Comparison of ENCODE assay signal across 25 mouse cellular contexts in genomic region chr10:71351301-71351700, GRCm38 (mm10).
"Had no signal": no experiment of that assay in that cellular context is flagged by ENCODE, and none has a peak within 500 bp of the region (broad histone marks: within the 10 kb centered on the region; RNA-seq: fewer than 3 reads in every experiment).

No protein-coding gene starts in this region.

- H3K9ac ChIP-seq: heart, embryonic 12.5 days; hindbrain, embryonic 13.5 days; hindbrain, embryonic 15.5 days; kidney, embryonic 15.5 days; limb, embryonic 13.5 days; limb, embryonic 15.5 days had no signal

- H3K4me2 ChIP-seq: heart, embryonic 12.5 days; hindbrain, embryonic 13.5 days; hindbrain, embryonic 15.5 days; kidney, embryonic 15.5 days; limb, embryonic 13.5 days; limb, embryonic 15.5 days had no signal

- DNase-seq: gastrocnemius, adult 2 months; gastrocnemius, postnatal 10 days; gastrocnemius, postnatal 25 days; heart, adult 18-20 months; heart, postnatal 10 days; heart, postnatal 4 days; kidney, adult 11 months; kidney, adult 2 months; kidney, adult 9 months; kidney, postnatal 14 days; kidney, postnatal 36 days; layer of hippocampus, adult 9-11 months; layer of hippocampus, postnatal 36 days; left cerebral cortex, postnatal 4 days had no signal

- ATAC-seq: hindbrain, postnatal 0 days; intestine, embryonic 16.5 days had no signal

- H3K9me3 ChIP-seq: heart, embryonic 10.5 days; heart, embryonic 12.5 days; hindbrain, embryonic 10.5 days; hindbrain, embryonic 13.5 days; hindbrain, embryonic 15.5 days; kidney, embryonic 15.5 days; limb, embryonic 13.5 days; limb, embryonic 15.5 days had no signal

- H3K36me3 ChIP-seq: heart, embryonic 12.5 days; hindbrain, embryonic 15.5 days; limb, embryonic 13.5 days had no signal

- H3K27ac ChIP-seq: gastrocnemius, adult 2 months; heart, embryonic 10.5 days; hindbrain, embryonic 10.5 days; hindbrain, embryonic 13.5 days; hindbrain, embryonic 15.5 days; hindbrain, postnatal 0 days; kidney, embryonic 15.5 days; kidney, postnatal 0 days; limb, embryonic 13.5 days; limb, embryonic 15.5 days had no signal

- H3K4me3 ChIP-seq: gastrocnemius, adult 2 months; heart, embryonic 10.5 days; heart, embryonic 12.5 days; hindbrain, embryonic 10.5 days; hindbrain, embryonic 13.5 days; hindbrain, embryonic 15.5 days; kidney, embryonic 15.5 days; limb, embryonic 13.5 days; limb, embryonic 15.5 days had no signal

- H3K27me3 ChIP-seq: heart, embryonic 12.5 days; hindbrain, embryonic 13.5 days; hindbrain, embryonic 15.5 days; kidney, embryonic 15.5 days; limb, embryonic 13.5 days; limb, embryonic 15.5 days had no signal
